Mouse (Mus musculus): ENCODE measurements around the gene Foxn3. TPM values are rescaled to one million over a fixed set of nuclear protein-coding genes. Genes with fewer than 3 reads are reported as not detected.

The Foxn3 gene
- total RNA-seq, 2 experiments from 2014 or later, result 115 to 120 TPM

DNA sequence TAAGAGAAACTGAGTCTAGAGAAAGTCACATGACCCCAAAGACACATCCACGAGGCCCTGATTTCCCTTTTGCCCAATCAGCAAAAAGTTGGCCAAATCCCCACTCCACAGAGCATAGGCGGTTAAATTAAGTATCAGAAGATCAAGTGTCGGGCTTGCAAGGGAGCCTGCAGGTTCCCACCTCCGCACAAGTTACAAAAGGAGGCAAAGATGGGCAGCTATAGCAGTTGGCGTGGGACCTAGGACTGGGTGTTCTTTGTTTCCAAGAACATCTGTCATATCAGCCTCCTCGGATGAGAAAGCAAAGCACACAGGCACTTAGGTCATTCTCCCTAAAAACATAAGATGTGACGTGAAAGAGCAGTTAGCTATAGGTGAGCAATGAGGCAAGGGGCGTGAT is 308.9 kb downstream of the Foxn3 start:
- DNase-seq (ENCODE audit: low spot score), result no peak
- intact Hi-C loops (cut with DNase I), result no loop called here

- intact Hi-C loops (cut with DNase I), result no loop called here
- DNase-seq (ENCODE audit: low spot score), result no peak
These were observed 309.8 kb downstream of the Foxn3 start for GRCm38 (mm10) chr12:99253562-99253961.

GRCm38 (mm10) chr12:99248606-99249005 is 314.8 kb downstream of the Foxn3 start:
- intact Hi-C loops (cut with DNase I), result no loop called here

GRCm38 (mm10) chr12:99247939-99248338 is 315.4 kb downstream of the Foxn3 start:
- DNase-seq (ENCODE audit: low spot score), result no peak

More at GRCm38 (mm10) chr12:99248606-99249005, 314.8 kb downstream of the Foxn3 start:
- no peak for DNase-seq (ENCODE audit: low spot score)

DNA sequence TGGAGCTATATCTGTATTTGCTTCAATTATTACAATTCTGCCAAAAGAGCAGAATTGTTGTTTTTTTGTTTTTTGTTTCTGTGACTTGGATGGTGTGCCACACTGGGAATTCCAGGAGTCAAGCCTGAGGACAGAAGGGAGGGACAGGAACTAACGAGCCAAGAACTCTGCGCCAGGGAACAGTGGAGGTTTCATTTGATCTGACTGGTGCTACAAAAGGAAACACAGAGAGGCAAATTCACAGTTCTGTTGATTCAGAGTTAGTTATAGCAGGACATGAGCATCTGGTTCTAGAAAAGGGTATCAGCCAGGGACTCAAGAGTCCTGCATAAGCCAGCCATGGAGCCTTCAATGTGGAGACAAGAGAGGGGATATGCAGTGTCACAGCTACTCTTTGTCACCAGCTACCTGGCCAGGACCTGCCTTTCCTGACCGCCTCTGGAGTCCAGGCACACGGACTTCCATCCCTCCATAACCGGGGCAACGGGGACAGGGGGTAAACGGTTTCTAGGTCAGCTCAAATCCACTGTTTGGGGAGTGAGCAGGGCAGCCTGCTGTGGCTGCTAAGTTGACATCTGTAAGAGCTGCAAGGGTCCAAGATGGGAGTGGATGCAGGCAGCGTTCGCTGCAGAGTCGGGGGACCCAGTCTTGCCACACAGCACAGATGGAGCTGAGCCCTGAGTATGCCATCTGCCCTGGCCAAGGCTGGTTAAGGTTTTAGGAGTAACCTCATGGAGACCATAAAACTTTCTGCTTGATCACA is 316.2 kb downstream of the Foxn3 start:
- no peak for DNase-seq (ENCODE audit: low spot score)
- intact Hi-C loops (cut with DNase I), result no loop called here

More at GRCm38 (mm10) chr12:99247939-99248338, 315.4 kb downstream of the Foxn3 start:
- intact Hi-C loops (cut with DNase I), result no loop called here

DNA sequence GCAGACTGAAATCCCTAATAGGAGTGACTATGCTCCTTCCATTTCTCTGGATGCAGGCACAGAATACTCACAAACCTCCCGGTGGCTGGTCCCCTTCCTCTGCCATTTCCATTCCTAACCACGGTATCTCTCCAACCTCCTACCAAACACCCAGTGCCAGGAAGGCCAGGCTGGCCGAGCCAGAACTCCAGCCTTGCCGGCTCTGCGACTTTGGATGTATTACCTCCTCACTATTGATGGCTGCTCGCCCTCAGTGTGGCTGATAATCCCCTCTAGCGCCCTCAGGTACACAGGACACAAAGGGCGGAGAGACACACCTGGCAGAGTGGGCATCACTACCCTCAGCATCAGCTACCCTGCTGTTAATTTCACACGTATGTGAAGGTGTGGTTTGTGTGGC is 318.7 kb downstream of the Foxn3 start:
- DNase-seq (ENCODE audit: low spot score), result no peak
- intact Hi-C loops (cut with DNase I), result no loop called here

DNA sequence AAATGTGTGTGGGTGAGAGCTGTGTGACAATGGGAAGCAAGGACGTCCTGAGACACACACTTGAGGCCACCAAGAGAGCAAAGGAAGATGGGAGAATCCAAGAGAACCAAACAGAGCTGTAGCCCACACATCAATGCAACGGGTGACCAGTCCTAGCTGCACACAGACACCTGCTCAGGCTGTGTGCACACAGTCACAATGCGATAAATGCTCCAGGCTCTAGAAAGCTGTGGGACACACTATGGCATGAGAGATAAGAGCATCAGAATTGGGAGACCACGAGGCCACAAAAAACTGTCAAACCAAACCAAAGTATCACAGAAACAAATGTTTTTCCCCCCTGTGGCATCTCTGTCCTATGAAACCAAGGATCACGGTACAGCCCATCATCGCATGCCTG is 319.1 kb downstream of the Foxn3 start:
- no peak for DNase-seq (ENCODE audit: low spot score)
- intact Hi-C loops (cut with DNase I), result no loop called here

DNA sequence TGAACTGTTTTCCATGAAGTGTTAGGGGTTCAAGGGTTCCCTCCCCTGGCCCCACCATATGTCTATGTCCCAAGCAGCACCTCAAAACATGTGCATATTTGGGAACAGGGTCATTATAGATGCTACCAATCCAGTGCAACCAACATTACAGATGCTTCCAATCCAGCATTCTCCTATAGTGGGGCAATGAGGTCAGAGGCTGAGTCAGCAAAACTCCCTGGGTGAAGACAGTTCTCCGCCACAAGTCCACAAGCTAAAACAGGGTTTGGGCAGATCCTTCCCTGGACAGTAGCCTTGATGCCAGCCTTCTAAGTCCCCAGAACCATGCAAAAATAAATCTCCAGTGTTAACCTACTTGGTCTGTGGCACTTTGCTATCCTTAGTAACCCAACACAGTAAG is 320.1 kb downstream of the Foxn3 start:
- intact Hi-C loops (cut with DNase I), result no loop called here
- no peak for DNase-seq (ENCODE audit: low spot score)

- intact Hi-C loops (cut with DNase I), result no loop called here
- DNase-seq (ENCODE audit: low spot score), result no peak
These were observed 323.1 kb downstream of the Foxn3 start for GRCm38 (mm10) chr12:99240185-99240726.

DNA sequence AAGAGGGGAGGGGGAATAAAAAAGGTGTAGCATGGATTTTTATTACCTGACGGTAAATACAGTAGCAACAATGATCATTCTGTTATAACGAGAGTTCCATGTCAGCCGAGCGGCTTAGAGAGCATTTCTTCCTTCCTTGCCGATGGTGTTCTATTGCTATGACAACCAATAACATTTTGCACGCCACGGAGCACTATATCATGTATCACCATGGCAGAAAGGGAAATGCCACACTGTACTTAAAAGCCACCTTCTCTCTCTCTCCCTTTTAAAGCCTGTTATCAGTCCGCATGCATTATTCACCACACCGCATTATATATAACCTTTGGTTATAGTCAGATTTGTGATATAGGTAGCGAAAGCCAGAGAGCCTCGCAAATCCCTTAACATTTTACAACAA is 323.6 kb downstream of the Foxn3 start:
- DNase-seq (ENCODE audit: low spot score), result no peak
- intact Hi-C loops (cut with DNase I), result no loop called here

DNA sequence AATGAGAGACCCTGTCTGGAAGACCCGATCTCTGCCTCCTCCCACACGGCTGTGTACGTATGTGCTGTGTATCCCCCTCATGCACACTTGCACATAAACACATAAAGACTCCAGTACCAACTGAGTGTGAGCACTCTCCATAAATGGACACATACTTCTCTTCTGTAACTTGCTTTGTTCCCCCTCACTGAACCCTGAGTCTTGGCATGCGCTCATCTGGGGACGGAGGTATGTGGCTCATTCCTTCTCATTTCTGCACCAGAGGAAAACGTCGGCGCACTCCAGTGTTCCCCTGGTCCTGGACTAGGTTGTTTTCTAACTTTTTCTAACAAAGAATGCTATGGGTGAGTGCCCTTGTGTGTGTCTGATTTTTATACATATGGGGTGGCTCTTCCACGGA is 325.9 kb downstream of the Foxn3 start:
- no peak for DNase-seq (ENCODE audit: low spot score)
- intact Hi-C loops (cut with DNase I), result no loop called here

DNA sequence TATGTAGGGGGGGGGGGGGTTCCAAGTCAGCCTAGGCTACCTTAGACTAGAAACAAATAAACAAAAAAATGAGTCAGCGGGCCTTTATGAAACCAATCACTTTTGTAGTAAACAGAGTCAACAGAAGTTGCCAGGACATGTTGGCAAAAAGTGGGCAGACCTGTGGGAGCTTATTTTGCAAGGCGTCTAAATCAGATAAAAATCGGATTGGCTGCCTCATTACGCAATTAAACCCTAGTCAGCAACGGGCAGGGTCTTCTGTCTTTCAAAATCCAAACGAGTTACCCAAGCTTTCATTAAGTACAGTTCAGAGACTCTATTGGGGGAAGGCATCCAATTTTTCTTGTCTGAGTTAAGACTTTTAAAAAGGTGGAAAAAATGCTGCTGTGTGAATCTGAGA is 329.0 kb downstream of the Foxn3 start:
- no peak for DNase-seq (ENCODE audit: low spot score)
- intact Hi-C loops (cut with DNase I), result no loop called here

DNA sequence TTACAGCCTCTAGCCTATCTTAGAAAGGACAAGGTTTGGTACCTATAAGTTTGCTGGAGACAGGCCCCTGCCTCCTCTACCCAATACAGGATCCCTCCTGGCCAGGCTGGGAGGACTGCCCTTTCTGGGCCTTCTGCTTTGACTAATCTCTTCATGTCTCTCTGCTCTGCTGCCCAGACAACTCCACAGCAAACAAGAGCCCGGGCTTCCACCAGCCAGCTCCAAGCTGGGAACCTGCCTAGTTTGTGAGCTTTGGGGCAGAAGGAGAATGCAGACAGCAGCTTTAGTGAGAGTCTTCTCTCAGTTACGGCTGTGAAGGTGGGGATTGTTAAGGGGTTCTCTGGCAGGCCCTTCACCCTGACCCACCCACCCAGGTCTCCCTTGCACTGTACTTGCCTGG is 330.0 kb downstream of the Foxn3 start:
- DNase-seq (ENCODE audit: low spot score), result no peak
- intact Hi-C loops (cut with DNase I), result no loop called here

- intact Hi-C loops (cut with DNase I), result no loop called here
- no peak for DNase-seq (ENCODE audit: low spot score)
These were observed 330.9 kb downstream of the Foxn3 start for GRCm38 (mm10) chr12:99232478-99232877.

DNA sequence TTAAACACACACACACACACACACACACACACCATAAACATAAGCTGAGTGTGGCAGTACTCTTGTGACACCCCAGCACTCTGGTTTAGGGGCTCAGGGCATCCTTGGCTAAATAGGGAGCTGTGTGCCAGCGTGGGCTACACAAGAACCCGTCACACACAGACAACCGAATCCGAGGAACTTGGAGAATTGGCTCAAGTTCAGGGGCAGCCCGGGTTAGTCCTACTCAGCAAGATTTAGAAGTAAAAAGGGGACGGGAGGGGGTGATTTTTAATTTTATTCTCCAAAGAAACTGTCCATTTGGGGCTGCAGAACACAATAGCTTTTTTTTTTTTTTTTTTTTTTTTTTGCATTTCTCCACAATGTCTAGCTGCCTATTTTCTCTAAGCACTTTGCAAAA is 332.1 kb downstream of the Foxn3 start:
- intact Hi-C loops (cut with DNase I), result no loop called here
- no peak for DNase-seq (ENCODE audit: low spot score)

GRCm38 (mm10) chr12:99230783-99231048 is 332.7 kb downstream of the Foxn3 start:
- intact Hi-C loops (cut with DNase I), result no loop called here
- no peak for DNase-seq (ENCODE audit: low spot score)

DNA sequence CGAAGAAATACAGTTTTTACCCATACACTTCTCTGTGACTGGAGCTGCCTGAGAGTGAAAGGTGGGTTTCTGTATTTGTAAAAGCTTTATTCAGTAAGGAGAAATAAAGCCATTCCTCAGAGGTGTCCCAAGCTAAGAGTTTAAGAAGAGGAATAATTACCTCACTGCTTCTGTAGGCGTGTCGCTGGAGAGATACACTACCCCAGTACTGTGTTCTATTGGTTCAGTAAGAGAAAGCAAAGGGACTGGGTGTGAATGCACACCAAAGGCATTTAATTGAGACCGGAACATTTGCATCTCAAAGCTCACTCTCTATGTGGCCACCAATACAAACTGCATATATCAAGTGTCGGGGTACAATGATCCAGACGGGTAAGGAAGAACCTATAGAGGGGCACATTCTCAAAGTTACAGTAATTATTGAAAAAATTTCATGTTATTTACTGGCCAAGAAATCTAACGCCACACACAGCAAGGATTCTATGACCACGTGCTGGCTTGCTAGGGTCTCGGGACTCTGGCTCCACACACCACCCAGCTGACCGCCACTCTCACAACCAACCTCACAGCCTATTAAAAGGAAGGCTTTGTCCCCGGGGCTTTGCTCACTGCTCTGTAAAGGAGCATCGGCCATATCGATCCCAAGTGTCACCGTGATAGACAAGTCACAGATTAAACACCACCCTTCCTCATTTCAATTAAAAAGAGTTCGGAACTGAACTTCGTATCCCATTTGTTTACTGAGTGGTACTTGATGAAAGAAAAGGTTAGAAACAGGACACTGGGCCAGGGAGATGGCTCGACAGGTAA is 333.2 kb downstream of the Foxn3 start:
- DNase-seq (ENCODE audit: low spot score), result no peak
- intact Hi-C loops (cut with DNase I), result no loop called here

- no peak for DNase-seq (ENCODE audit: low spot score)
- intact Hi-C loops (cut with DNase I), result no loop called here
These were observed 335.9 kb downstream of the Foxn3 start for GRCm38 (mm10) chr12:99227313-99227952.

DNA sequence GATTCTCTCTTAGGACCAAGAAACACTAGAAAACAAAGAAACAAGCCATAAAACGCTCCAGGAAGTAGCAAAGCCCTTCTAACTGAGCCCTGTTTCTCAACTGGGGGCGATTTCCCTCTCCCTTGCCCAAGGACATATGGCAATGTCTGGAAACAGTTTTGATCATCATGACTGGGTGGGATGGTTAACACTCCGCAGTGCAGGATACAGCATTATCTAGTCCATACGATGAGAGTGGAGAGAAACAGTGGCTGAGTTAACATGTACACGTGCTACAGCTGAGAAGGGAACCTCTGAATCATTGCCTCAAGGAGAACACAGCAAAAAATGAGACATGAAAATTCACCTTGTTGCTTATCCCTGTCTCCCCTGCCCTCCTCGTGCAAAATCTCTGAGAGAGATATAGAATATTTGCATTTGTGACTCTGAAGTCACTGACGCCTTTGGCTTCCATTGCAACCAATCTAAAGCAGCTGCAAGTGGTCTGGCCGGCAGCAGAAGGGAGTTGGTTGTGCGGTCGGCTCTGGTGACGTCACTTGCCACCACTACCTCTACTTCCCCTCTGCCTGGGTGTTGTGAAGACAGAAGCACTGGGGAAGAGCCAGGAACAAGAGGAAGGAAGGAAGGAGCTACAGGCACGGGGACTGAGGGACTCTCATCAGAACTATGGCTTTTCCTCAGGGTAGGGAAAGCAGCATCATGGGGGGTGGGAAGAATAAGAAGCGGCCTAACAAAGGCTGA is 338.3 kb downstream of the Foxn3 start:
- intact Hi-C loops (cut with DNase I), result no loop called here

More for the DNA sequence above, 338.3 kb downstream of the Foxn3 start:
- DNase-seq (ENCODE audit: low spot score), result no peak
